Mouse (Mus musculus): ENCODE measurements around the gene Rab3il1.
A peak's percentile ranks its signal among the peaks of the same experiment; 100 is the strongest.

Gene Rab3il1

GRCm38 (mm10) chr19:9978431-9978951 lies 23.0 kb upstream of the Rab3il1 start:
- 0 out of 2 replicates have a peak, but pooled peaks have one; percentile 9 for TF ChIP-seq GATA4 (IDR thresholded peaks at IDR 0.05; ENCODE audit: insufficient replicate concordance, low read length)

GRCm38 (mm10) chr19:9979156-9979555 lies 22.3 kb upstream of the Rab3il1 start:
- TF ChIP-seq GATA4 (IDR thresholded peaks at IDR 0.05; ENCODE audit: insufficient replicate concordance, low read length) = no peak

GRCm38 (mm10) chr19:9980258-9980657 lies 21.2 kb upstream of the Rab3il1 start, which contains the start of gene Fth1:
TSS of gene Fth1 (plus strand) at chr19:9980598.
- TF ChIP-seq GATA4 (IDR thresholded peaks at IDR 0.05; ENCODE audit: insufficient replicate concordance, low read length) = no peak

GRCm38 (mm10) chr19:9981621-9982020 lies 19.8 kb upstream of the Rab3il1 start:
- TF ChIP-seq GATA4 (IDR thresholded peaks at IDR 0.05; ENCODE audit: insufficient replicate concordance, low read length) = no peak

DNA sequence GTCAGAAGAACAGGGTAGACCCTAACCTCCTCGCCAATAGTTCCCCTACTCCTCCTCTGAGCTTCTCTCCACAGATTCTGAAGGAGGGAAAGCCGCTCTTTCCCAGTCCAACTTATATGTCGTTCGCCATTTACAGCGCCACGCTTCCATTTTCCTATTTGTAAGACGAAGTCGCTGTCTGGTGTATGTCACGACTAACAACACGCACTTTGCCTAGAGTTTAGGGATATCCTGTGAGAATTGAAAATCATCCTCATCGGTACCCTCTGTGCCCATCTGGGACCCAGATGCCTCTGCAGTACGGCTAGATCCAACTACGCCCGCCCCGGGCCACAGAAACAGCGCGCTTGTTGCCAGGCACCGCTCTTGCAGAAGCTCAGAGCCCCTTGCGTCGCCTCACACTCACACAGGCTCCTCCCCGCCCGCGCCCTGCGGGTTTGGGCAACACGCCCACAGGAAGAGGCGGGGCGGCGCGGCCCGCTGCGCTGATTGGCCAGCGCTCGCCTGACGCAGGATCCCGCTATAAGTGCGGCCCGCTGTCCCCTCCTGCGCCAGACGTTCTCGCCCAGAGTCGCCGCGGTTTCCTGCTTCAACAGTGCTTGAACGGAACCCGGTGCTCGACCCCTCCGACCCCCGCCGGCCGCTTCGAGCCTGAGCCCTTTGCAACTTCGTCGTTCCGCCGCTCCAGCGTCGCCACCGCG lies 19.2 kb upstream of the Rab3il1 start:
- TF ChIP-seq GATA4 (IDR thresholded peaks at IDR 0.05; ENCODE audit: insufficient replicate concordance, low read length) = no peak

GRCm38 (mm10) chr19:9982852-9983542 lies 18.5 kb upstream of the Rab3il1 start:
- no peak for TF ChIP-seq GATA4 (IDR thresholded peaks at IDR 0.05; ENCODE audit: insufficient replicate concordance, low read length)

DNA sequence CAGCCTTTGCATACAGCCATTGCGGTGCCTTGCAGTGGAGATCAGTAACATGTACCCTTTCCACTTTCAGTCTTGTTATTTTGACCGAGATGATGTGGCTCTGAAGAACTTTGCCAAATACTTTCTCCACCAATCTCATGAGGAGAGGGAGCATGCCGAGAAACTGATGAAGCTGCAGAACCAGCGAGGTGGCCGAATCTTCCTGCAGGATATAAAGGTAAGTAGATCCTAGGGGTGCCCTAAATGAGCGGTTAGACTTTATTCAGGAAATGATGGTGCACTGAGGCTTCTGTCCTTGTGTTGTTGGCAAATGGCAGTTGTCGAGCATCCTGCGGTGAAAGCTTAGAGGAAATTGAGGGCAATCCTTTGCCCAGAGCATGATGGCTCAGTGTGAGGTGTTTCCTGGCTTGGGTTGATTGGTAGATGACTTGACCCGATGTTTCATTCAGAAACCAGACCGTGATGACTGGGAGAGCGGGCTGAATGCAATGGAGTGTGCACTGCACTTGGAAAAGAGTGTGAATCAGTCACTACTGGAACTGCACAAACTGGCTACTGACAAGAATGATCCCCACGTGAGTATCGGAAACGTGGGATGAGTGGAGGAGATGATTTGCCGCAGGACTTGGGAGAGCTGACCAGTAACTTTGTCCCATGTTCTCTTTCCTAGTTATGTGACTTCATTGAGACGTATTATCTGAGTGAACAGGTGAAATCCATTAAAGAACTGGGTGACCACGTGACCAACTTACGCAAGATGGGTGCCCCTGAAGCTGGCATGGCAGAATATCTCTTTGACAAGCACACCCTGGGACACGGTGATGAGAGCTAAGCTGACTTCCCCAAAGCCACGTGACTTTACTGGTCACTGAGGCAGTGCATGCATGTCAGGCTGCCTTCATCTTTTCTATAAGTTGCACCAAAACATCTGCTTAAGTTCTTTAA lies 17.1 kb upstream of the Rab3il1 start:
- TF ChIP-seq GATA4 (IDR thresholded peaks at IDR 0.05; ENCODE audit: insufficient replicate concordance, low read length) = no peak

- no peak for TF ChIP-seq GATA4 (IDR thresholded peaks at IDR 0.05; ENCODE audit: insufficient replicate concordance, low read length)
These were observed 16.1 kb upstream of the Rab3il1 start for GRCm38 (mm10) chr19:9985190-9985899.

GRCm38 (mm10) chr19:9985900-9986421 lies 15.5 kb upstream of the Rab3il1 start:
- no peak for TF ChIP-seq GATA4 (IDR thresholded peaks at IDR 0.05; ENCODE audit: insufficient replicate concordance, low read length)

DNA sequence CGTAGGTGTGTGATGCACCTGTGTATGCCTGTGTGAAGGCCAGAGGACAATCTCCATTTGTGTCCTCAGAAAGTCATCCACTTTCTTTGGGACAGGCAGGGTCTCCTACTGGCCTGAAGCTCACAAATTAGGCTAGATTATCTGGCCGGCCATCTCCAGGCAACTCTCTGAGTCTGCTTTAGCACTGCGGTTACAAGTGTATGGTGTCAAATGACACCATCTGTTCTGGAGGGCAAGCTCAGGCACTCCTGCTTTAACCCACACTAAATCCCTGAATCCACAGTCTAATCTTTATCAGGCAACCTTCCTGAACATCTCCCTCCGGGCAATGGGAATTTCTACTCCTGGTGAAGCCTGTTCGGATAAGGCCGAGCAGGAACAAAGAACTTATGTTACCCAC lies 14.3 kb upstream of the Rab3il1 start:
- no peak for TF ChIP-seq GATA4 (IDR thresholded peaks at IDR 0.05; ENCODE audit: insufficient replicate concordance, low read length)

DNA sequence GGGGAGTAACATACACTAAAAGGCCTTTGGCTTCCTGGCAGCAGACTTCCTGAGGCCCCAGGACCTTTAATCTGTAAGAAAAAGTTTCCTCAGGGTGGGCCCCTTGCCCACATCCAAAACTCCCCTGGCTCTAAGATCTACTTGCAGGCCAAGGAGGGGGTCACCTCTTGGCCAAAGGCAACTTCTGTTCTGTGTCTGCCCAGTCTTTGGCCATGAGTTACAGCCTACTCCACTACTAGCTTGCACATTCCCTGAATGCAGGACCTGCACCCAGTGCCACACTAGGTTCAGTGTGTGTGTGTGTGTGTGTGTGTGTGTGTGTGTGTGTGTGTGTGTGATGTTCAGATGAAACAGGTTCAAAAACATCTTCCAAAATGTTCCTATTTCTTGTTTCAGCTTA lies 13.9 kb upstream of the Rab3il1 start:
- no peak for TF ChIP-seq GATA4 (IDR thresholded peaks at IDR 0.05; ENCODE audit: insufficient replicate concordance, low read length)

DNA sequence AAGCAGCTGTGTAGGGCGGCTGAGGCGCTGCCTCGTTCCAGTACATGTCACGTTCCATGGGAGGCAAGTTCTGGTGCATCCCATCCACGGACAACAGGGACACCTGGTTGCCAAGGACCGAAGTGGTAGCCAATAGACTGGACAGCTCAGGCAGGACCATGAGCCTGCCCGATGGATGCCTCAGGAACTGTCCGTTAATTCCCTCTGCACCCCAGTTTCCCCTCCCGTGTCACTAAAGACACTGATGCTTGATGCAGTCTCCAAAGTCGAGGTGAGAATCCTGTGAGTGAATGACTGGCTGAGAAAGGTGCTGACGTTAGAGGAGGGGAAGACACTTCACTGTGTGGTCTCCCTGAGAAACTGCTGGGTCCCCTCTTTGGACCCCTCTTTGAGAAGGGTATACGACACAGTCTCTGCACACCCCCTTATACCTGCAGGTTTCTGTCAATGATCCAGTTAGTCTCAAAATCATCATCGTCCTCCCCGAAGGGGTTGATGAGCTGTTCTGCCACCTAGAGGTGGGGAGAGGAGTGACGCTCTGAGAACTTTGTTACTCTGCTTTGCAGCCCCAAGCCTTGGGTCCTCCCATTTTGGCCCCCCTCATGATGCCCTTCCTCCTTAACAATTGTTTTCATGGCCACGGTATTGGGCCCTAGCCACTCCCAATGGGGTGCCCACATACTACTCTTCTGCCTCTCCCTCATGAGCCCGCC lies 12.1 kb upstream of the Rab3il1 start:
- TF ChIP-seq GATA4 (IDR thresholded peaks at IDR 0.05; ENCODE audit: insufficient replicate concordance, low read length) = no peak

GRCm38 (mm10) chr19:9989884-9990256 lies 11.6 kb upstream of the Rab3il1 start:
- no peak for TF ChIP-seq GATA4 (IDR thresholded peaks at IDR 0.05; ENCODE audit: insufficient replicate concordance, low read length)

DNA sequence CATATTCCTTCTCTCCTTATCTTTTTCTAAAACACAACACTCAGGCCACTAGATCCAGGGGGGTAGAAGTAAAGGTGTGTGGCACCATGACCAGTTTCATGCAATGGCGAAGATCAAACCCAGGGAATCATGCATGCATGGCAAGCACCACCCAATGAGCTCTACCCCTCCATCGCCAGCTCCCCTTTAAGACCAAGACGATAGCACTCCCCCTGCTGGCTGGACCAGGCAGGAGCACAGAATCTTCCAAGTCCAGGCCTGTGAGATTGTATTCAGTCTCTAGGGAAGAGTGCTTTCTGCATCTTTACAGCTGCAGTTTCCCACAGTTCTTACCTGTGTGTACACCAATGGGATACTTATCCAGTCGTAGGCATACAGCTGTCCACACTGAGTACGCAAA lies 10.2 kb upstream of the Rab3il1 start:
- TF ChIP-seq GATA4 (IDR thresholded peaks at IDR 0.05; ENCODE audit: insufficient replicate concordance, low read length) = no peak

Data from liver, adult (tissue).